Mouse (Mus musculus) liver, embryonic 16.5 days (tissue): ENCODE results near the gene Rnf5. TPM values are rescaled to one million over a fixed set of nuclear protein-coding genes. Genes with fewer than 3 reads are reported as not detected.

Experiments used
- ATAC-seq: fragments of 200-750 bp; cut with Nextera tagmentation; 2 replicates; pipeline ENCODE4 v1.8.0; 2017; ENCODE audit warnings: low read depth, mild to moderate bottlenecking, moderate number of reproducible peaks, moderate library complexity
- H3K27ac ChIP-seq: fragments of 300-500 bp; sonication (generic); 2 replicates; pipeline ENCODE4 v1.5.1; 2014; ENCODE audit warnings: mild to moderate bottlenecking, low read length
- H3K27me3 ChIP-seq: fragments of 300-500 bp; sonication (generic); 2 replicates; pipeline ENCODE4 v1.6.1; 2014; ENCODE audit warnings: low read depth, low read length, mixed read lengths; ENCODE audit not compliant: control insufficient read depth, insufficient read depth
- H3K36me3 ChIP-seq: fragments of 300-500 bp; sonication (generic); 2 replicates; pipeline ENCODE4 v1.6.1; 2014; ENCODE audit warnings: mild to moderate bottlenecking; ENCODE audit not compliant: control insufficient read depth, insufficient read depth
- H3K4me1 ChIP-seq: fragments of 300-500 bp; sonication (generic); 2 replicates; pipeline ENCODE4 v1.6.1; 2014; ENCODE audit warnings: low read depth, low read length, mixed read lengths; ENCODE audit not compliant: control insufficient read depth
- H3K4me2 ChIP-seq: fragments of 300-500 bp; sonication (generic); 2 replicates; pipeline ENCODE4 v1.6.1; 2014; ENCODE audit warnings: low read depth, low read length, mixed read lengths
- H3K4me3 ChIP-seq: fragments of 300-500 bp; sonication (generic); 2 replicates; pipeline ENCODE4 v1.5.1; 2014; ENCODE audit warnings: low read depth, mild to moderate bottlenecking, low read length
- H3K9ac ChIP-seq: fragments of 300-500 bp; sonication (generic); 2 replicates; pipeline ENCODE4 v1.6.1; 2014; ENCODE audit warnings: low read depth, low read length
- H3K9me3 ChIP-seq: fragments of 300-500 bp; sonication (generic); replicated peaks from 2 replicates; pipeline ENCODE4 v1.6.1; 2016; ENCODE audit warnings: low read length; ENCODE audit not compliant: control insufficient read depth
- WGBS: fragments of 180-500 bp; shearing (Covaris S2); extraction: QIAGEN DNeasy Blood & Tissue Kit; methylation state at CpG from one replicate; pipeline ENCODE4 v1.1.7; 2014; ENCODE audit not compliant: insufficient replicate concordance; 5-methylcytosine and 5-hydroxymethylcytosine counted together
- polyA plus RNA-seq: library from polyadenylated mRNA; unstranded; fragments of >200 nt; fragmentation: Nextera tagmentation; extraction: Ambion mirVana; gene quantifications from 2 replicates; pipeline ENCODE4 v1.2.1, GENCODE M21; 2015

Gene Rnf5
- polyA plus RNA-seq, 1 experiment from 2014 or later = 92.4 TPM

- Histone ChIP-seq H3K4me1 (peaks cover 14% of the 10 kb centered on the region; the same call in 1 of the 2 replicates), H3K36me3 (peaks cover 14% of the 10 kb centered on the region), H3K27me3 (no peaks in the 10 kb centered on the region), H3K4me2 (no peak within 1 kb of the TSS), H3K9ac (no peak within 1 kb of the TSS), H3K4me3 (no peak within 1 kb of the TSS), H3K9me3 (no peaks in the 10 kb centered on the region), H3K27ac (no peak within 1 kb of the TSS)
- WGBS = 68% methylated on average over 6 of the region's 6 CpGs
- no peak for ATAC-seq
Measured at GRCm38 (mm10) chr17:34615871-34616270, 12.4 kb upstream of the Rnf5 start, which contains the start of gene Egfl8. Gene Egfl8, minus strand, starts transcription at chr17:34615971.

- Histone ChIP-seq H3K36me3 (peaks cover 15% of the 10 kb centered on the region), H3K4me2 (no peak overlapping the region), H3K9me3 (no peaks in the 10 kb centered on the region), H3K27ac (no peak overlapping the region; the same call in 1 of the 2 replicates), H3K4me3 (no peak overlapping the region), H3K27me3 (no peaks in the 10 kb centered on the region), H3K9ac (no peak overlapping the region), H3K4me1 (peaks cover 15% of the 10 kb centered on the region)
- WGBS = 77% methylated on average over 10 of the region's 10 CpGs
- ATAC-seq = no peak
Measured at GRCm38 (mm10) chr17:34613830-34614229, 10.3 kb upstream of the Rnf5 start.

- H3K4me2 ChIP-seq = no peak overlapping the region
- H3K27ac ChIP-seq = peak overlapping the region; percentile 29
- peaks cover 21% of the 10 kb centered on the region for H3K4me1 ChIP-seq
- no peak overlapping the region for H3K9ac ChIP-seq
- no peaks in the 10 kb centered on the region for H3K9me3 ChIP-seq
- peak; percentile 65 for ATAC-seq
- no peak overlapping the region for H3K4me3 ChIP-seq
- no peaks in the 10 kb centered on the region for H3K27me3 ChIP-seq
- H3K36me3 ChIP-seq = peaks cover 15% of the 10 kb centered on the region
- WGBS = 36% methylated on average over 11 of the region's 11 CpGs
Measured at GRCm38 (mm10) chr17:34613054-34613645, 9.7 kb upstream of the Rnf5 start.

- no peak overlapping the region for H3K4me2 ChIP-seq
- no peak for ATAC-seq
- no peaks in the 10 kb centered on the region for H3K9me3 ChIP-seq
- 81% methylated on average over 8 of the region's 8 CpGs for whole genome bisulfite sequencing
- peaks cover 13% of the 10 kb centered on the region for H3K36me3 ChIP-seq
- H3K9ac ChIP-seq = no peak overlapping the region
- no peak overlapping the region for H3K4me3 ChIP-seq
- H3K27ac ChIP-seq = no peak overlapping the region
- H3K27me3 ChIP-seq = no peaks in the 10 kb centered on the region
- H3K4me1 ChIP-seq = peaks cover 37% of the 10 kb centered on the region
Measured at GRCm38 (mm10) chr17:34611050-34611449, 7.6 kb upstream of the Rnf5 start.

GRCm38 (mm10) chr17:34607997-34608396, 4.5 kb upstream of the Rnf5 start:
- Histone ChIP-seq H3K4me1 (peaks cover 43% of the 10 kb centered on the region), H3K4me3 (no peak overlapping the region), H3K36me3 (peaks cover 13% of the 10 kb centered on the region), H3K4me2 (no peak overlapping the region), H3K9me3 (no peaks in the 10 kb centered on the region), H3K27me3 (no peaks in the 10 kb centered on the region), H3K27ac (no peak overlapping the region), H3K9ac (no peak overlapping the region)
- WGBS = 73% methylated on average over 7 of the region's 7 CpGs
- no peak for ATAC-seq

- Histone ChIP-seq H3K9me3 (no peaks in the 10 kb centered on the region), H3K36me3 (peaks cover 3% of the 10 kb centered on the region; the same call in 1 of the 2 replicates), H3K4me3 (peak overlapping the region; percentile 70), H3K27ac (peak overlapping the region; percentile 88), H3K27me3 (no peaks in the 10 kb centered on the region), H3K4me1 (peaks cover 47% of the 10 kb centered on the region), H3K4me2 (peak overlapping the region; percentile 89), H3K9ac (peak overlapping the region; percentile 77)
- WGBS = 10% methylated on average over 31 of the region's 32 CpGs
- ATAC-seq = no peak
Measured at GRCm38 (mm10) chr17:34606186-34607039, 2.9 kb upstream of the Rnf5 start.

GRCm38 (mm10) chr17:34605609-34606008, 2.1 kb upstream of the Rnf5 start:
- WGBS = 0% methylated on average over 23 of the region's 30 CpGs
- H3K27me3 ChIP-seq = no peaks in the 10 kb centered on the region
- H3K4me3 ChIP-seq = peak overlapping the region; percentile 70
- H3K9ac ChIP-seq = peak overlapping the region; percentile 77
- peak; percentile 25 for ATAC-seq
- peaks cover 4% of the 10 kb centered on the region for H3K36me3 ChIP-seq
- H3K27ac ChIP-seq = peak overlapping the region; percentile 88
- H3K4me1 ChIP-seq = peaks cover 47% of the 10 kb centered on the region
- H3K4me2 ChIP-seq = peak overlapping the region; percentile 89
- H3K9me3 ChIP-seq = no peaks in the 10 kb centered on the region

GRCm38 (mm10) chr17:34604511-34605237, 1.2 kb upstream of the Rnf5 start:
- WGBS = 15% methylated on average over 24 of the region's 24 CpGs
- H3K4me1 ChIP-seq = peaks cover 49% of the 10 kb centered on the region

More at GRCm38 (mm10) chr17:34604511-34605237, 1.2 kb upstream of the Rnf5 start:
- H3K27me3 ChIP-seq = no peaks in the 10 kb centered on the region
- ATAC-seq = no peak
- peak overlapping the region; percentile 88 for H3K27ac ChIP-seq
- peak overlapping the region; percentile 77 for H3K9ac ChIP-seq
- H3K9me3 ChIP-seq = no peaks in the 10 kb centered on the region
- H3K36me3 ChIP-seq = peaks cover 8% of the 10 kb centered on the region
- H3K4me2 ChIP-seq = peak overlapping the region; percentile 89
- peak overlapping the region; percentile 70 for H3K4me3 ChIP-seq
